Mouse (Mus musculus) neural tube, embryonic 14.5 days (tissue): Measurements from ENCODE around the gene Twsg1. TPM values are rescaled to one million over a fixed set of nuclear protein-coding genes. Genes with fewer than 3 reads are reported as not detected.

ENCODE experiments used
- ATAC-seq: fragments of 200-750 bp; cut with Nextera tagmentation; 2 replicates; pipeline ENCODE4 v1.8.0; 2017; ENCODE audit warnings: low read depth, mild to moderate bottlenecking, moderate TSS enrichment, moderate library complexity
- H3K27ac ChIP-seq: fragments of 300-500 bp; sonication (generic); 2 replicates; pipeline ENCODE4 v1.5.1; 2014; ENCODE audit warnings: low read depth, mild to moderate bottlenecking, control low read depth, low read length, moderate library complexity, mixed read lengths
- H3K27me3 ChIP-seq: fragments of 300-500 bp; sonication (generic); 2 replicates; pipeline ENCODE4 v1.6.1; 2014; ENCODE audit warnings: low read length; ENCODE audit not compliant: control insufficient read depth, insufficient read depth
- H3K36me3 ChIP-seq: fragments of 300-500 bp; sonication (generic); 2 replicates; pipeline ENCODE4 v1.6.1; 2014; ENCODE audit warnings: low read length, mixed read lengths; ENCODE audit not compliant: control insufficient read depth, insufficient read depth
- H3K4me1 ChIP-seq: fragments of 300-500 bp; sonication (generic); 2 replicates; pipeline ENCODE4 v1.6.1; 2014; ENCODE audit warnings: low read length; ENCODE audit not compliant: control insufficient read depth, insufficient read depth
- H3K4me2 ChIP-seq: fragments of 300-500 bp; sonication (generic); 2 replicates; pipeline ENCODE4 v1.6.1; 2014; ENCODE audit warnings: mild to moderate bottlenecking, low read depth, low read length, control low read depth
- H3K4me3 ChIP-seq: fragments of 300-500 bp; sonication (generic); 2 replicates; pipeline ENCODE4 v1.5.1; 2014; ENCODE audit warnings: low read depth, low read length, control low read depth, mixed read lengths
- H3K9ac ChIP-seq: fragments of 300-500 bp; sonication (generic); replicated peaks from 2 replicates; pipeline ENCODE4 v1.6.1; 2014; ENCODE audit warnings: low read depth, mild to moderate bottlenecking, control low read depth, low read length, mixed read lengths
- H3K9me3 ChIP-seq: fragments of 300-500 bp; sonication (generic); 2 replicates; pipeline ENCODE4 v1.6.1; 2016; ENCODE audit warnings: low read length; ENCODE audit not compliant: control insufficient read depth
- WGBS: fragments of 180-500 bp; shearing (Covaris S2); extraction: QIAGEN DNeasy Blood & Tissue Kit; methylation state at CpG from one replicate; pipeline ENCODE4 v1.1.7; 2014; 5-methylcytosine and 5-hydroxymethylcytosine counted together
- polyA plus RNA-seq: library from polyadenylated mRNA; unstranded; fragments of >200 nt; fragmentation: Nextera tagmentation; extraction: Ambion mirVana; gene quantifications from 2 replicates; pipeline ENCODE4 v1.2.1, GENCODE M21; 2014

The Twsg1 gene
- polyA plus RNA-seq, 1 experiment from 2014 or later = 47.8 TPM

DNA sequence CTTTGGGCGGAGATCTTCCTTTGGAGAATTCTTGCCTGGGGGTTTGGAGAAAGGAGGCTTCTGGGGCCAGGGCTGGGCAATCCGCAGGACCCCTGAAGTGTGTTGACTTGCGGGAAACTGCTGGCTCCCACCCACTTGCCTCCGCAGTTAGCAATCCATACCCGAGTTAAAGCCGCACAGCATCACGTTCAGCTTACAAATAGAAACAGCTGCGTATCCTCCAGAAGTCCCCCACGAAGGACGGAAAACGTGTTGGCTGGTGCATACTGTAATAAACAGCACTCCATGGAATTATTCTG, 65.7 kb downstream of the Twsg1 start:
- no peak for ATAC-seq
- no peaks in the 10 kb centered on the region for H3K36me3 ChIP-seq
- H3K4me2 ChIP-seq = peak overlapping the region; percentile 90
- H3K27ac ChIP-seq = peak overlapping the region; percentile 95
- H3K4me1 ChIP-seq = peaks cover 15% of the 10 kb centered on the region
- no peaks in the 10 kb centered on the region for H3K27me3 ChIP-seq
- WGBS = under 1% methylated on average over 11 of the region's 11 CpGs
- H3K9ac ChIP-seq = peak overlapping the region; percentile 87
- H3K9me3 ChIP-seq = no peaks in the 10 kb centered on the region
- H3K4me3 ChIP-seq = peak overlapping the region; percentile 91

DNA sequence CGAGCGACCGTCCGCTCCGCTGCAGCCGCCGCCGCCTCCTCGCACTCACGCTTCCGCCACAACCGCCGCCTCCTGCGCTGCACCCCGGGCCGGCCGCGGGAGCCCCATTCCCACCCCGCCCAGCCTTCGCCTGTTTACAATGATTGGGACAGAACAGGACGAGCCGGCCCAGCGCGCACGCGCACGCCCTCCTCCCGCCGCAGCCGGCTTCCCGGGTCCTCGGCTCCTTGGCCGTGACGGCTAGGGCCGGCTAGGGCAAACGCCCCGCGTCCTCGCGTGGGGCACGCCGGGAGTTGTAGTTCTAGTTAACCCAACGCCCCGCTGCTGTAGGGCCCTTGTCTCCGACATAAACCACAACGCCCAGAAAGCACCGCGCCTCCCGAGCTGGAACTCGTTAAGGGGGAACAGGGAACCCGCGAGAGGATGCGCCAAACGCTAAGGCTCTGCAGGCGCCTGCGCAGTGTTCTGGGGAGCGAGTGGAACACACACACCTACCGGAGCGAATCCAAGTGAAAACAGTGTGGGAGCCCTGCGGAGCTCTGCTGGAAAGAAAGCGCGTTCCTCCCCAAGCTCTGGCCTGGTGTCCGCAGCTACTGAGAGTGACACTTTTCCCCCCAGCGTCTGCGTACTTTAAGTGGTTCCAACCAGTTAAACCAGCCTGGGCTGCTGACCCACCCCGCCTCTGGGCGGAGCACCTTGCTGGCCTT, 66.2 kb downstream of the Twsg1 start:
- WGBS = 0% methylated on average over 58 of the region's 67 CpGs
- H3K4me3 ChIP-seq = peak overlapping the region; percentile 91
- H3K27me3 ChIP-seq = no peaks in the 10 kb centered on the region
- peaks cover 15% of the 10 kb centered on the region for H3K4me1 ChIP-seq
- no peaks in the 10 kb centered on the region for H3K9me3 ChIP-seq
- H3K36me3 ChIP-seq = no peaks in the 10 kb centered on the region
- peak overlapping the region; percentile 87 for H3K9ac ChIP-seq
- peak overlapping the region; percentile 95 for H3K27ac ChIP-seq
- ATAC-seq = peak; percentile 99
- H3K4me2 ChIP-seq = peak overlapping the region; percentile 90

DNA sequence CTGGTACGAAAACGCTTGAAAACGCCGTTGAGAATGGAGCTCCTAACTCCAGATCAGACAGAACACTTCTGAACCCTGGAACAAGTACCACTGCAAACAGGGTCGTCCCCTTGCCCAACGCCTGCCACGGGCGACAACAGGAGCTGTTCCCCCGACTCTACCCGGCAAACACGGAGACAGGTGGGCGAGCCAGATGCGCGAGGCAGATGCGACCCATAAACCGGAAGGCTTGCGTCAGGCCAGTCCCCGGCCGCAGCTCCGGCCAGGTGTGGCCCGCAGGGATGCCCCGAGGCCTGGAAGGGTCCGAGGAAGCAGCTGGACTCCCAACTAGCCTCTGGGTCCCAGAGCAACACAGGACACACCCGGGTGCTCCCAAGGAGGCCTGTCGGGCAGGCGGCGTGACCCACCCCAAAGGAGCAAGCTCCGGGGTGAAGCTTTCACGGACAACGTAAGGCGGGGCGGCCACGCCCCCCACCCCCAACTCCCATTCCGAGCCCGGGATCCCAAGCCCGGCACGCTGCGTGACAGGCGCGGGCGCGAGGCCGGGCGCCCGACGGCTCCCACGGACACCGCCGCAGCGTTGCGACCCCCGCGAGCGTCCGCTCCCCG, 66.9 kb downstream of the Twsg1 start:
- H3K9me3 ChIP-seq = no peaks in the 10 kb centered on the region
- peak overlapping the region; percentile 87 for H3K9ac ChIP-seq
- H3K27me3 ChIP-seq = no peaks in the 10 kb centered on the region
- H3K27ac ChIP-seq = peak overlapping the region; percentile 90
- ATAC-seq = peak; percentile 20
- peak overlapping the region; percentile 91 for H3K4me3 ChIP-seq
- H3K4me1 ChIP-seq = peaks cover 15% of the 10 kb centered on the region
- H3K36me3 ChIP-seq = no peaks in the 10 kb centered on the region
- WGBS = under 1% methylated on average over 53 of the region's 56 CpGs
- peak overlapping the region; percentile 90 for H3K4me2 ChIP-seq

DNA sequence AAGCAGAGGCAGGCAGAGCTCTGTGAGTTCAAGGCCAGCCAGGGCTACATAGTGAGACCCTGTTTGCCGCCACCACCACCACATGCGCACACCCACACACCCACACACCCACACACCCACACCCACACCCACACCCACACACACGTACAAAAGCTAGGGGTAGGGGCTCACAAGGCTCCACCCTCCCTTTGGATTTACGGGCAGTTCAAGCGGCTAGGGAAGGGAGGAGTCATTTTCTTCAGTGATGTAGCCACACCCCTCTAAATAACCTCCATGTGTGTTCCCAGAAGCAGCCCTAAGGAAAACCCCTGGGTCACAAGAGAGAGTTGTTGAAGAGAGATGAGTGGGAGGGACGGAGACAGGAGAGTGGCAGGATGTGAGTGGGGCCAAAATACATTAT, 74.0 kb downstream of the Twsg1 start:
- Histone ChIP-seq H3K4me1 (peaks cover 7% of the 10 kb centered on the region), H3K36me3 (no peaks in the 10 kb centered on the region), H3K27me3 (no peaks in the 10 kb centered on the region), H3K4me2 (no peak overlapping the region), H3K4me3 (no peak overlapping the region), H3K27ac (no peak overlapping the region), H3K9ac (no peak overlapping the region), H3K9me3 (no peaks in the 10 kb centered on the region)
- 70% methylated on average over 6 of the region's 6 CpGs for WGBS
- ATAC-seq = no peak

DNA sequence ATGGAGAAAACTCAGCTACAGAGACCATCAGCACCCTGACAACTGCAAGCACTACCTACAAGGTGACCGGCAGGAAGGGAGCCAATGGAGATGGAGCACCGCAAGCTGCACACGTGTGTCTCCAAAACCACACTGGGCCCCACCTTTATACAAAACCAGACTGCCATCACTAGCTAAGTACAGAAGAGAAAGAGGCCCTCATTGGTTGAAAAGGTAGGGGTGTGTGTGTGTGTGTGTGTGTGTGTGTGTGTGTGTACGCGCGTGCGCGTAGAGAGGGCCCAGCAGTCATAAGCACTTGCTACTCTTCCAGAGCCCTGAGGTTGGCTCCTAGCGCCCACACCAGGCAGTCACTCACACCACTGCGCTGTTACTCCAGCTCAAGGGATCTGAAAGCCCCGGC, 77.2 kb downstream of the Twsg1 start:
- H3K4me2 ChIP-seq = no peak overlapping the region
- H3K36me3 ChIP-seq = no peaks in the 10 kb centered on the region
- no peaks in the 10 kb centered on the region for H3K27me3 ChIP-seq
- H3K9me3 ChIP-seq = no peaks in the 10 kb centered on the region
- no peak overlapping the region for H3K4me3 ChIP-seq
- ATAC-seq = no peak
- H3K27ac ChIP-seq = no peak overlapping the region
- H3K9ac ChIP-seq = no peak overlapping the region
- 93% methylated on average over 11 of the region's 11 CpGs for WGBS
- peaks cover 9% of the 10 kb centered on the region for H3K4me1 ChIP-seq

DNA sequence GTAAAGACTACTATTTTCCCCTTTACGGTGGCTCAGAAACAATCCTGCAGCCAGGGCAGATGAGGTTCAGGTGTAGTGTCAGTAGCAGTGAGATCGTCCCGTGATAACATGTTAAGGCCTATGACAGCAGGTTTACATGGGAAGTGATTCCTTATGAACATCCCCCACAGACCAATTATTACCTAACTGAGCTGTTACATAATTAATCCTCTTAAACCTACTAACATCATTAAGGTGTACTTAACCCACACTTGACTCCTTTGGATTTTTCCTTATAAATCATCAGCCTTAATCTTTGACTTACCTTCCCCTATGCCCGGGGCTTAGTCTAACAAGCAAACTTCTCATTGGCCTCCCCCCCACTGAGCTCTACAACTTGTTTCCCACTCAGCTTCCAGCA, 77.9 kb downstream of the Twsg1 start:
- Histone ChIP-seq H3K4me3 (no peak overlapping the region), H3K4me2 (no peak overlapping the region), H3K9ac (no peak overlapping the region), H3K27me3 (no peaks in the 10 kb centered on the region), H3K36me3 (no peaks in the 10 kb centered on the region), H3K27ac (no peak overlapping the region), H3K9me3 (no peaks in the 10 kb centered on the region), H3K4me1 (peaks cover 9% of the 10 kb centered on the region)
- WGBS = 84% methylated on average over 4 of the region's 4 CpGs
- ATAC-seq = no peak

DNA sequence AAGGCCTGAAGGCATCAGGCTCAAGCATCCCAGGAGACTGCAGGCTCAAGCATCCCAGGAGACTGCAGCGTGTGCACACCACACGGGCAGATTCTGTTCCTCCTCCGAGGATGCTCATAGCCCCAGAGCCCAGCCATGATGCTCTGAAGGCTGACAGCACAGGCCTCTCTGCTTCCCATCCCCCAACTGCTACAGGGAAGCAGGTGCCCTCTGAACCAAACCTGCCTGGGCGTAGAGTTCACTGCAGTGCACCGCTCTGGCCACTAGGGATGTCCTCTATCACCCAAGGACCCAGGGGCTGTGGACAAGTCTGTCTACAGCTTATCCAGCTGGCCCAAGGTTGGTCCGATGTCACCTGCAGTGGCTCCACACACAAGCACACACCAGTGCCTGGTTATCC, 78.4 kb downstream of the Twsg1 start:
- 0 out of 2 replicates have a peak, but pooled peaks have one; percentile 22 for ATAC-seq
- H3K9ac ChIP-seq = no peak overlapping the region
- peaks cover 9% of the 10 kb centered on the region for H3K4me1 ChIP-seq
- no peaks in the 10 kb centered on the region for H3K9me3 ChIP-seq
- H3K27me3 ChIP-seq = no peaks in the 10 kb centered on the region
- no peak overlapping the region for H3K27ac ChIP-seq
- 31% methylated on average over 6 of the region's 6 CpGs for WGBS
- H3K36me3 ChIP-seq = no peaks in the 10 kb centered on the region
- H3K4me2 ChIP-seq = no peak overlapping the region
- H3K4me3 ChIP-seq = no peak overlapping the region

DNA sequence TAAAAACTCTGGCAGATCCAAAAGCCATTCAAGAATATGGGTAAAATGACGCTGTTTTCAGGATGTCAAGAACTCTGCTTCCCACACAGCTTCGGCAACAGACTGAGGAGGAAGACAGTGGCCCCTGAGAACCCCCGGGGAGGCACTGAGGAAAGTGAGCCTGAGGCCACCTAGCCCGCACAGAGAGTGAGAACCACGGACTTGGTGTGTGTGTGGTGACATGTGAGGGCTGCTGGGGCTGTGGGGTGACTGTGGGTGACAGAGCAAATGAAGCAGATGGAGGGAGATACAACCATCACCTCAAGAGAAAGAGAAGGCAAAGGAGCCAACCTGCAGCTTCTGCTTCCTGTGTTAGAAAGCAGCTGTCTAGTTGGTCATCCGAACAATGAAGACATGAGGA, 79.0 kb downstream of the Twsg1 start:
- no peak overlapping the region for H3K9ac ChIP-seq

More for the DNA sequence above, 79.0 kb downstream of the Twsg1 start:
- Histone ChIP-seq H3K9me3 (no peaks in the 10 kb centered on the region), H3K4me3 (no peak overlapping the region), H3K27ac (no peak overlapping the region), H3K4me1 (peaks cover 9% of the 10 kb centered on the region), H3K4me2 (no peak overlapping the region), H3K36me3 (peaks cover 5% of the 10 kb centered on the region; the same call in 1 of the 2 replicates), H3K27me3 (no peaks in the 10 kb centered on the region)
- 64% methylated on average over 6 of the region's 6 CpGs for WGBS
- no peak for ATAC-seq
